Mouse (Mus musculus) lung, postnatal 25 days (tissue): Measurements from ENCODE around the gene Pde4dip.

Experiments
- DNase-seq: peaks from one replicate; pipeline ENCODE4 v3.0.0; 2022; ENCODE audit warnings: low spot score

Pde4dip gene

GRCm38 (mm10) chr3:97801178-97801699, 87.3 kb downstream of the Pde4dip start:
- no peak for DNase-seq

- no peak for DNase-seq
Observed at GRCm38 (mm10) chr3:97800657-97801056, 87.8 kb downstream of the Pde4dip start.

GRCm38 (mm10) chr3:97800004-97800403, 88.5 kb downstream of the Pde4dip start:
- no peak for DNase-seq

GRCm38 (mm10) chr3:97799267-97799666, 89.2 kb downstream of the Pde4dip start:
- no peak for DNase-seq

- DNase-seq: no peak
Observed at GRCm38 (mm10) chr3:97797371-97797770, 91.1 kb downstream of the Pde4dip start.

- no peak for DNase-seq
Observed at GRCm38 (mm10) chr3:97793995-97794394, 94.5 kb downstream of the Pde4dip start.

- no peak for DNase-seq
Observed at GRCm38 (mm10) chr3:97790150-97790549, 98.4 kb downstream of the Pde4dip start.

- DNase-seq: no peak
Observed at GRCm38 (mm10) chr3:97789317-97789716, 99.2 kb downstream of the Pde4dip start.

- peak; percentile 18 for DNase-seq
Observed at GRCm38 (mm10) chr3:97776195-97776594, 112.3 kb downstream of the Pde4dip start.

- no peak for DNase-seq
Observed at GRCm38 (mm10) chr3:97775742-97776141, 112.8 kb downstream of the Pde4dip start.

GRCm38 (mm10) chr3:97774861-97775260, 113.6 kb downstream of the Pde4dip start:
- DNase-seq: no peak

GRCm38 (mm10) chr3:97767771-97768762, 120.4 kb downstream of the Pde4dip start:
- peak; percentile 94 for DNase-seq

GRCm38 (mm10) chr3:97767041-97767770, 121.3 kb downstream of the Pde4dip start:
- DNase-seq: no peak

GRCm38 (mm10) chr3:97766459-97766858, 122.0 kb downstream of the Pde4dip start:
- DNase-seq: no peak

- DNase-seq: no peak
Observed at GRCm38 (mm10) chr3:97764152-97764551, 124.4 kb downstream of the Pde4dip start.

GRCm38 (mm10) chr3:97761951-97762350, 126.6 kb downstream of the Pde4dip start:
- DNase-seq: no peak

GRCm38 (mm10) chr3:97761168-97761567, 127.3 kb downstream of the Pde4dip start:
- no peak for DNase-seq

- no peak for DNase-seq
Observed at GRCm38 (mm10) chr3:97759846-97760245, 128.7 kb downstream of the Pde4dip start.

- DNase-seq: no peak
Observed at GRCm38 (mm10) chr3:97757501-97757900, 131.0 kb downstream of the Pde4dip start.

GRCm38 (mm10) chr3:97756283-97757074, 132.0 kb downstream of the Pde4dip start:
- no peak for DNase-seq

- DNase-seq: no peak
Observed at GRCm38 (mm10) chr3:97755411-97755810, 133.1 kb downstream of the Pde4dip start.

- no peak for DNase-seq
Observed at GRCm38 (mm10) chr3:97752901-97753300, 135.6 kb downstream of the Pde4dip start.
